Mouse (Mus musculus) CD8-positive naive resting alpha-beta T cell, adult 2 months (primary cell): Measurements from ENCODE around the gene Fgr.

ENCODE experiments used
- DNase-seq, 2 experiments: peaks; one replicate each; pipeline ENCODE4 v3.0.0; 2022; ENCODE audit warnings: low read depth in 2 of 2, low spot score in 2 of 2

Gene Fgr

DNA sequence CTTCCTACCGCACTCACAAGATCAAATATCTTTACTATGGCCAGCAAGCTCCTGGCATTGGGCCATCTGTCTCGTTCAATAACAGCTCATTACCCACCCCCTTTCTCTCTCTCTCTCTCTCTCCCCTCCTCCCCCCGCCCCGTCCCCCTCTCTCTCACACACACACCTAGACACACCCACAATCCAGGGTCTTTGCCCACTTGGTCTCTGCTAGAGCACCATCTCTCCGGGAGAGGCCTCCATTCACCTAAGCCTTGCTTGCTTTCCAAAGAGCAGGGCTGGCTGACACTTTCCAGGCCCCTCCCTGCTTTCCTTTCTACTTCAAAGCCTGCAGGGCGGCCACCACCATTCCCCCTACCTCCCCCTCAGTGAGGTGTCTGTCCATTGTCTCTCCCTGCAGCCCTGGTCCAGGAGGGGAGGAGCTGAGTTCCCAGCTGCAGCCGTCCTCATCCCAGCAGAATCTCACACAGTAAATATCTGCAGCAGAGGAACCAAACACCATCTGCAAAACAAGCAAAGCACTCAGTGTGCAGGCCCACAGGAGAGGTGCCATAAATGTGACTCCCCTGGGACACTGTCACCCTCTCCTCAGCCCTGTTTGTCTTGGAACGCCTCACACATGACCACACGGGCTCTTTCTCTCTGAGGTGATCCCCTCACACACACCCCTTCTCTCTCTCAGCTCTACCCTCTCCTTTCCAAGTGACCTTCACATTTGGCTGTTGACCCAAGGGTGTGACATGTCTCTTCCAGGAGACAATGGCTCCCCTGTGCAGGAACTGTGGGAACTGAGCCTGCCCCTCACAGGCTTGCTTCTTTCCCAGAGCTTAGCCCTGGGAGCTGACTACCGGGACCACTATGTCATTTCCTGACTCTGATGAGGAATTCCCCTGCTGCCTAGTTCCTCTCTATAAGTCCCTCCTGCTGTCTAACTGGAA lies 14.9 kb upstream of the Fgr start:
- DNase-seq = no peak

GRCm38 (mm10) chr4:132959679-132960045 lies 14.2 kb upstream of the Fgr start:
- DNase-seq = no peak

GRCm38 (mm10) chr4:132960313-132960712 lies 13.6 kb upstream of the Fgr start:
- no peak for DNase-seq

DNA sequence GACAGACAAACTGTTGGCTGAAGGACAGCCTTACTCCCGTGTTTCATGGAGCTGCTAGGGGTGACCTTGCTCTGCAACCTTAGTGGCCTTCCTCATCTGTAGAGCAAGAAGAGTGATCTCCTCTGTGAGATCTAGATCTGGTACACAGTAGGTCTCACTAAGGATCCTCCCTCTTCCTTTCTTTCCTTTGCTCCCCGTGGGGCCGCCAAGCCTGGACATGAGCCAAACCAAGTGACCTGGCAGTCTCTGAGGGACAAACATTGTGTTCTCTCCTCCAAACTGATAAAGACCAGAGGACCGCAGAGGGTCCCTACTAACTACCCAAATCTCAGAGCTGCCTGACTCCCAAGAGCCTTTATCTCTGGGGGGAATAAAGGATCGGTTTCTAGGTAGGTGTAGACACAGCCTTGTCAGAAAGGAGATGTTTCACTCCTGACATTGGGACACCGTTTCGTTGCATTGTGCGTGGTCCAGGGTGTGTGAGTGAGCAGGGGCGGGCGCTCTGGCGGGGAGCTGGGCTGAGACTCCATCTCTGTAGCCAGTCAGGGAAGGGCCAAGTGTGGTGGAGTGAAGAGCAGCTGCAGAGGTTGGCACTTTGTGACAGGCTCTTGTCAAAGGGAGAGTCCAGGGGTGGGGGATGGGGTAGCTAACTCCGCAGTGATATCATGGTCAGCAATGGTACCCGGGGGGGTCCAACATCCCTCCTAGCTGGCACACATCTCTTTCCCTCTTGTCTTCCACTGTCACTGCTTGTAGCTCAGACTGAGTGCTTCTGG lies 12.8 kb upstream of the Fgr start:
- DNase-seq = no peak

- DNase-seq = no peak
Measured at GRCm38 (mm10) chr4:132961866-132962265, 12.0 kb upstream of the Fgr start.

DNA sequence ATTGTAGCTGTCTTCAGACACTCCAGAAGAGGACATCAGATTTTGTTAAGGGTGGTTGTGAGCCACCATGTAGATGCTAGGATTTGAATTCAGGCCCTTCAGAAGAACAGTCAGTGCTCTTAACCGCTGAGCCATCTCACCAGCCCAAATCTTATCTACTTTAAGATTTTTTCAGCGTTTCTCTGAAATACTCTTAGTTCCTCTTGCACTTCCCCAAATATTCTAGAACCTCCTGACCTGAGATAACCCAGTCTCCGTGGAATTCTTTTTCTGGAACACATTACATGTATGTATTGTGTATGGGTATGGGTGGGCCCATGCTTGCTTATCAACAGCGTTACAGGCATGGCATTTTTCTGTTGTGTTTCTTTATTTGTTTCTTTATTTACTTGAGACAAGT lies 11.3 kb upstream of the Fgr start:
- DNase-seq = no peak

GRCm38 (mm10) chr4:132963436-132963835 lies 10.5 kb upstream of the Fgr start:
- no peak for DNase-seq

DNA sequence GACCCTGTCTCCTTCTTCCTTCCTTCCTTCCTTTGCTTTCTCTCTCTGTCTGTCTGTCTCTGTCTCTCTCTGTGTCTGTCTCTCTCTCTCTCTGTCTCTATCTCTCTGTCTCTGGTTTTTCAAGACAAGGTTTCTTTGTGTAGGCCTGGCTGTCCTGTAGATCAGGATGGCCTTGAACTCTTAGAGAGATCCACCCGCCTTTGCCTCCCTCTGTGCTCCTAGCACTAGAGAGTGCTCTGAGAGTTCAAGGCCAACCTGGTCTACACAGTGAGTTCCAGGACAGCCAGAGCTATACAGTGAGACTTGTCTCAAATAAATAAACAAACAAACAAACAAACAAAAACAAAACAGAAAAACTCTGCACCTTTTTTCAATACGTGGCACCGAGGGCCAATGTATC lies 9.8 kb upstream of the Fgr start:
- DNase-seq = no peak

DNA sequence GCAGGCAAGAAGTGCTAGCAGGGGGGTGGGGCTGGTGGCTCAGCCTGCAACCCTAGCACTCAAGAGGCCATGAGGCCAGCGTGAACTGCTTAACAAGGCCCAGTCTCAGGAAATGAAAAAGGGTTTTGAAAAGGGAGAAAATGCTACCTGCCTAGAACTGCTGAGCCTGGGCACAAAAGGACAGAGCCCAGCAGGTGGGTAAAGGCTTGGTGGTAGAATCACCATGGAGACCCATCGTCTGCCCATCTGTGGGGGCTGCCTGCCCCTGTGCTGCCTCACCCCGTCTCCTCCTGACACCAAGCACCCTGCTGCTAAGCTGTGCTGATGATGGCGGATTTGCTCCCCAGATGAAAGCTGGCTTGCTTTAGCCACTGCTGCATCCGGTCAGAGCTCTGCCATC lies 9.4 kb upstream of the Fgr start:
- no peak for DNase-seq

DNA sequence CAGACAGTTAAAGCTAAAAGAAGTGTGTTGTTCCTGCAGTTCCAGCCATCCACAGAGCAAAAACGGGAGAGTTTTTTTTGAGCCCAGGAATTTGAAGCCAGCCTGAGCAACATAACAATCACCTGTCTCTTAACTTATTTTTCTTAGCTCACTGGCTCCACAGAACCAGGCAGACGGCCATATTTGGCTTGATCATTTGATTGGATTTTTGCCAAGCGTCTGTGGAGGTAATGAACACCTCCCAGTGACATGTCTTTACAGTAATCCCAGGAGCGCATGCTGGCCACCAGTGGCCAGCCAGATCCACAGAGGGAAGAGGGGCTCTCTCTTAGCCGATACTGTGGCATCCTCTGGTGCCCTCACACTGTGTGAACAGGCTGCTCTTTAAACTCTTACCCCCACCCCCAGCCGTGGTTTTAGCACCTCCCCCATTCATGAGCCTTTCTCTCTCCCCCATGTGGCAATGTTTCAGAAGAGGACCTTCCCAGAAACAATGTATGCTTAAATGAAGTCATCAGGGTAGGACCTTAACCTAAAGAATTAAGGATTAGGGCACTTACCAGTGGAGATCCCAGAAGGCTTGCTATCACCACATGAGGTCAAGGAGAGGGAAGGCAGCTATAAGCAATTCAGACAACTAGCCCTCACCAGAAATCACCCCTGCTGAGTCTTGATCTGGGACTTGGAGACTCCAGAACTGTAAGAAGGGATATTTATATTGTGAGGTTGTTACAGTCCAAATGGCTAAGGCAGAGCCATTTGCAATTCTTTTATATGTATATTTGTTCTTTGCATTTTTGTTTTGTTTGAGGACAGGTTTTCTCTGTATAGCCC lies 5.6 kb upstream of the Fgr start:
- no peak for DNase-seq

- no peak for DNase-seq
Measured at GRCm38 (mm10) chr4:132971601-132972000, 2.3 kb upstream of the Fgr start.

GRCm38 (mm10) chr4:132972101-132972500 lies 1.8 kb upstream of the Fgr start:
- peak; percentile 21 to 44 for DNase-seq

GRCm38 (mm10) chr4:132972556-132972955 lies 1.3 kb upstream of the Fgr start:
- DNase-seq = no peak

DNA sequence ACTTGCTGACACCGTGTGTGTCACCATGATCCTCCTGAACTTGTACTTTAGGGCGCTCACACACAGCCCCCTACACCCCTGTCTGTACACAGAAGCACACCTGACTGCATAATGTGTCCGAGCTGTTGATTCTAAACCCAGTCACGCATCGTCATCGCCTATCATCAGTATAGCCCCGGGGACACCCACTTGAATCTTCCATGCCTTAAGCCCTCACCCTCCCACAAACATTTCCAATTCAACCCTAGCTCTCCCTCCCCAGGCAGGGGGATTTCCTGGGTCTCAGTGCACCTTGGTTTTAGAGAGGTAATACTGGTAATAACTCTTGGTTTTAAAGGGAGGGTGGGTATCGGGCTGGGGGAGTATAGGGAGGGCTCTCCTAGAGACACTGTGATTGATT lies 709 bp upstream of the Fgr start:
- no peak for DNase-seq

GRCm38 (mm10) chr4:132974904-132975303 lies 1.0 kb downstream of the Fgr start:
- DNase-seq = no peak

- no peak for DNase-seq
Measured at GRCm38 (mm10) chr4:132975791-132976190, 1.9 kb downstream of the Fgr start.

DNA sequence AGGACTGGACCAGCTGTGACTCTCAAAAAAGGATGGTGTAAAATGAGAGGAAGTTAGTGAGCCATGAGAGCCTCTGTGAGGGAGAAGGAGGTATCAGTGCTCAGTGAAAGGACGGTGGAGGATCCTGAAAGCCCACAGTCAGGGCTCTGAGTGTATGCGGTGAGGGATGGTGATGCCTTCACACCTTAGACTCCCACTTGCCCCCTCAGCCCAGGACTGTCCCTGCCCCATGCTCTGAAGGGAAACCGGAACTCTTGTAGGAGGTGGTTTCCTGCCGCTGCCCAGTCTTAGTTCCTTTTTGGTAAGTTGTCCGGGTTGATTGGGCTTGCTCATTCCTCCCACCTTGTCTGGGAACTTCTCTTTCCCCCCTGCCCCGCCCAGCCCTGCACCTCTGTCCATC lies 2.8 kb downstream of the Fgr start:
- peak in 1 of 2 experiments; percentile 5 for DNase-seq

DNA sequence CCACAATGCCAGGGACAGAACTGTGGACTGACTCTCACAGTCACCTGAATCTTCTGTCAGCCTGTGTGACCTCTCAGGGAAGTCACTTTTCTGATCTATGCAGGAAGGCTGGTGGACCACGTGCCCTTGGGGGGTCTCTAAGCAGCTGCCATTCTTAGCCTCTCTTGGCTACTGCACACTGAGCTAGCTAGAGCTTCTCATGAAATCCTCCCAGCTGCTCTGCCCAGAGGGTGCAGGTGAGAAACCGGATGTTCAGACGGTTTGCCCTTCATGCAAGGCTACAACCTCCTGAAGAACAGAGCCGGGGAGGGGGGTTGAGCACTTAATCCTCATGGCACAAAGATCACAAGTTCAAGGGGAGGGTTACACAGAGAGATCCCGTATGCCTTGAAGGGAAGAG lies 3.7 kb downstream of the Fgr start:
- DNase-seq = peak; percentile 6 to 24

DNA sequence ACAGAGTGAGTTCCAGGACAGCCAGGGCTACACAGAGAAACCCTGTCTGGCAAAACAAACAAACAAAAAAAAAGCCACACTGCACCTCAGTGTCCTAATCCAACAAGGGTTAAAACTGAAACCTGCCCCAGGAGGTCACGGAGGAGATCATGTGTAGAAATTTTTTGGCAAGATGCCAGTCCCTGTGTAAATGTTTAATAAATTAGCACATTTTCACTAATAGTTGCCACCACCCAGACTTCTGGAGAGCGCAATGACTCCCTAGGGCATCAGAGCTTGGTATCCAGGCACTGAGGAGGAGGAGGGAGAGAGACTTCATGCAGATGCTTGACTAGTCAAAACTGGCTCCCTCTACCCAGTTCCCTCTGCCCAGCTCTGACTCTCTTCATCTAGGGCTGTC lies 5.3 kb downstream of the Fgr start:
- DNase-seq = no peak

DNA sequence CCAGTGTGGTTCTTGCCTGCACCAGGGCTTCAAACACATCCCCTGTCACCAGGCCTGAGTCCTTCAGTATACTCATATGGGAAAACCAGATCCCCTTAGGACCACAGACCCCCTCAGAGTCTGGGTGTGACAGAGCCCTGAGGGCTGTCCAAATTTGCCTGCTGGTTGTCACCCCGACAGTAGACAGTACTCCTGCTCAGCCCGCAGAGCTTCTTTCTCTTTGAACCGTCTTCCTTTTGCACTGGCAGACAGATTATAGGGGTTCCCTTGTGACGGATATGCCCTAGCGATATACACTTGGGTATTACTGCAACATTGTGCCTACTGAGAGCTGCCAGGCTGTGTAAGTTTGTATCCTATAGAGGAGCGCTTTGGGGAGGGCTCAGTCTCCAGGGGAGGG lies 7.7 kb downstream of the Fgr start:
- peak; percentile 29 to 35 for DNase-seq

- no peak for DNase-seq
Measured at GRCm38 (mm10) chr4:132982999-132983398, 9.1 kb downstream of the Fgr start.
